Comparison of ENCODE assay signal across 8 mouse cellular contexts in genomic region chr11:95384004-95384318, GRCm38 (mm10). TPM values are rescaled to one million over a fixed set of nuclear protein-coding genes. Genes with fewer than 3 reads are reported as not detected.
A peak's percentile ranks its signal among the peaks of the same experiment; 100 is the strongest.
DNase-seq lines count a peak whose midpoint lies in the region; ATAC-seq and TF ChIP-seq lines count a peak whose summit lies in the region.

No protein-coding gene starts in this region.

- peak overlapping the region; percentile 60; the same call in 1 of the 2 replicates for H3K9ac ChIP-seq in heart, embryonic 11.5 days (ENCODE audit: low read depth, low read length)
- H3K9ac ChIP-seq in forebrain, postnatal 0 days: no peak overlapping the region
- H3K9ac ChIP-seq in liver, embryonic 16.5 days (ENCODE audit: low read depth, low read length): peak overlapping the region; percentile 66

- DNase-seq in heart, postnatal 10 days: no peak
- DNase-seq in forebrain, postnatal 0 days: no peak
- DNase-seq in cerebellum, adult 2 months: no peak
- no peak for DNase-seq in right cerebral cortex, postnatal 14 days
- no peak for DNase-seq in embryo, embryonic 10 days (ENCODE audit: low spot score)

- no peak for TF ChIP-seq CTCF in E14TG2a.4 (conservative IDR thresholded peaks at IDR 0.05; ENCODE audit: low read length)
- TF ChIP-seq CTCF in forebrain, postnatal 0 days (IDR thresholded peaks at IDR 0.05; ENCODE audit: low read depth): no peak
- TF ChIP-seq CTCF in cerebellum, adult 2 months (IDR thresholded peaks at IDR 0.05; ENCODE audit: borderline replicate concordance, insufficient read depth, low read depth, low read length): no peak

- intact Hi-C loops in heart, postnatal 10 days (cut with DNase I): loop anchor here (1.0 to 5.0 kb wide), 4 partner anchors 47 to 136 kb away; partner anchors contain the start of genes Fam117a and Kat7

- peak overlapping the region; percentile 87 for H3K4me3 ChIP-seq in heart, embryonic 11.5 days (ENCODE audit: low read depth, low read length)
- peak overlapping the region; percentile 42; the same call in 1 of the 2 replicates for H3K4me3 ChIP-seq in E14TG2a.4 (replicated peaks; ENCODE audit: low read length)
- H3K4me3 ChIP-seq in forebrain, postnatal 0 days (ENCODE audit: low read depth, low read length): peak overlapping the region; percentile 71
- H3K4me3 ChIP-seq in liver, embryonic 16.5 days (ENCODE audit: low read depth, low read length): peak overlapping the region; percentile 83
- no peak overlapping the region for H3K4me3 ChIP-seq in cerebellum, adult 2 months (replicated peaks; ENCODE audit: insufficient read depth, low read depth, low read length)

- peak overlapping the region; percentile 54; the same call in 1 of the 2 replicates for H3K27ac ChIP-seq in heart, embryonic 11.5 days (ENCODE audit: low read depth, low read length)
- H3K27ac ChIP-seq in forebrain, postnatal 0 days (ENCODE audit: low read depth, low read length): 0 out of 2 replicates have a peak overlapping the region, but pooled peaks have one; percentile 24
- H3K27ac ChIP-seq in liver, embryonic 16.5 days (ENCODE audit: low read length): peak overlapping the region; percentile 96
- no peak overlapping the region for H3K27ac ChIP-seq in cerebellum, adult 2 months (ENCODE audit: insufficient read depth, low read length)

- 37% methylated on average over 9 of the region's 9 CpGs for WGBS in heart, embryonic 11.5 days (ENCODE audit: insufficient replicate concordance)
- 36% methylated on average over 9 of the region's 9 CpGs for WGBS in forebrain, postnatal 0 days
- 35% methylated on average over 9 of the region's 9 CpGs for WGBS in liver, embryonic 16.5 days (ENCODE audit: insufficient replicate concordance)
- 43% methylated on average over 9 of the region's 9 CpGs for WGBS in cerebellum, adult 2 months

- TF ChIP-seq POLR2A in cerebellum, adult 2 months (IDR thresholded peaks at IDR 0.05; ENCODE audit: borderline replicate concordance, insufficient read depth, low read length): no peak

- no peak for ATAC-seq in heart, embryonic 11.5 days (replicated peaks; ENCODE audit: insufficient number of reproducible peaks, low FRiP score, low TSS enrichment)
- no peak for ATAC-seq in forebrain, postnatal 0 days
- no peak for ATAC-seq in liver, embryonic 16.5 days (ENCODE audit: low read depth)

- H3K36me3 ChIP-seq in heart, embryonic 11.5 days (ENCODE audit: control insufficient read depth, insufficient read depth, low read length): peaks cover 16% of the 10 kb centered on the region
- H3K36me3 ChIP-seq in E14TG2a.4 (ENCODE audit: insufficient read depth, low read length): peaks cover 65% of the 10 kb centered on the region
- H3K36me3 ChIP-seq in forebrain, postnatal 0 days (ENCODE audit: insufficient read depth): peaks cover 20% of the 10 kb centered on the region
- H3K36me3 ChIP-seq in liver, embryonic 16.5 days (ENCODE audit: control insufficient read depth, insufficient read depth): peaks cover 45% of the 10 kb centered on the region

- H3K27me3 ChIP-seq in heart, embryonic 11.5 days (ENCODE audit: control insufficient read depth, insufficient read depth, low read length): no peaks in the 10 kb centered on the region
- no peaks in the 10 kb centered on the region for H3K27me3 ChIP-seq in E14TG2a.4 (ENCODE audit: insufficient read depth, low read length)
- no peaks in the 10 kb centered on the region for H3K27me3 ChIP-seq in forebrain, postnatal 0 days (ENCODE audit: insufficient read depth, low read length)
- H3K27me3 ChIP-seq in liver, embryonic 16.5 days (ENCODE audit: control insufficient read depth, insufficient read depth, low read depth, low read length): no peaks in the 10 kb centered on the region
- no peaks in the 10 kb centered on the region for H3K27me3 ChIP-seq in cerebellum, adult 2 months (ENCODE audit: control insufficient read depth, insufficient read depth, low read length)

- H3K4me1 ChIP-seq in heart, embryonic 11.5 days (ENCODE audit: control insufficient read depth, insufficient read depth, low read length): peaks cover 7% of the 10 kb centered on the region
- H3K4me1 ChIP-seq in E14TG2a.4 (replicated peaks; ENCODE audit: low read depth, low read length): peaks cover 55% of the 10 kb centered on the region
- H3K4me1 ChIP-seq in forebrain, postnatal 0 days (ENCODE audit: insufficient read depth): peaks cover 10% of the 10 kb centered on the region; the same call in 1 of the 2 replicates
- peaks cover 17% of the 10 kb centered on the region for H3K4me1 ChIP-seq in liver, embryonic 16.5 days (ENCODE audit: control insufficient read depth, low read depth, low read length)
- H3K4me1 ChIP-seq in cerebellum, adult 2 months (ENCODE audit: control insufficient read depth, insufficient read depth, low read length): peaks cover 13% of the 10 kb centered on the region

- no peaks in the 10 kb centered on the region for H3K9me3 ChIP-seq in heart, embryonic 11.5 days (replicated peaks; ENCODE audit: control insufficient read depth, low read length)
- H3K9me3 ChIP-seq in E14TG2a.4 (ENCODE audit: low read length): no peaks in the 10 kb centered on the region
- no peaks in the 10 kb centered on the region for H3K9me3 ChIP-seq in forebrain, postnatal 0 days (ENCODE audit: low read length)
- no peaks in the 10 kb centered on the region for H3K9me3 ChIP-seq in liver, embryonic 16.5 days (replicated peaks; ENCODE audit: control insufficient read depth, low read length)

- H3K4me2 ChIP-seq in heart, embryonic 11.5 days: peak overlapping the region; percentile 60
- peak overlapping the region; percentile 55 for H3K4me2 ChIP-seq in forebrain, postnatal 0 days (ENCODE audit: low read depth)
- H3K4me2 ChIP-seq in liver, embryonic 16.5 days (ENCODE audit: low read depth, low read length): peak overlapping the region; percentile 83

RNA-seq across cellular contexts. Expression of gene Slc35b1, which starts 0.5 kb away (rescaled TPM):
- polyA plus RNA-seq in heart, embryonic 11.5 days (2014; fragmentation: Nextera tagmentation; extraction: Ambion mirVana): 92.4 and 95.9 TPM in 2 replicates
- total RNA-seq in heart, postnatal 10 days (2021): 10 to 100 TPM; 51.0 to 52.8 TPM
- total RNA-seq in forebrain, postnatal 0 days (2014; rRNA removed): 103 and 109 TPM in 2 replicates
- 160 and 179 TPM in 2 replicates for polyA plus RNA-seq in forebrain, postnatal 0 days (2015; fragmentation: Nextera tagmentation; extraction: Ambion mirVana)
- polyA plus RNA-seq in liver, embryonic 16.5 days (2015; fragmentation: Nextera tagmentation; extraction: Ambion mirVana): 37.7 and 40.5 TPM in 2 replicates
- polyA plus RNA-seq in cerebellum, adult 2 months (2012; rRNA removed): 88.5 and 90.3 TPM in 2 replicates

RNA-seq across cellular contexts. Expression of gene Spop, which starts 29.9 kb away (rescaled TPM):
- 81.2 and 82.3 TPM in 2 replicates for polyA plus RNA-seq in heart, embryonic 11.5 days (2014; fragmentation: Nextera tagmentation; extraction: Ambion mirVana)
- 100 to 1,000 TPM; 132 to 136 TPM for total RNA-seq in heart, postnatal 10 days (2021)
- 59.2 and 70.1 TPM in 2 replicates for total RNA-seq in forebrain, postnatal 0 days (2014; rRNA removed)
- polyA plus RNA-seq in forebrain, postnatal 0 days (2015; fragmentation: Nextera tagmentation; extraction: Ambion mirVana): 88.7 and 213 TPM in 2 replicates
- 72.5 and 76.0 TPM in 2 replicates for polyA plus RNA-seq in liver, embryonic 16.5 days (2015; fragmentation: Nextera tagmentation; extraction: Ambion mirVana)
- polyA plus RNA-seq in cerebellum, adult 2 months (2012; rRNA removed): 147 and 149 TPM in 2 replicates

RNA-seq across cellular contexts. Expression of gene Fam117a, which starts 47.1 kb away (rescaled TPM):
- polyA plus RNA-seq in heart, embryonic 11.5 days (2014; fragmentation: Nextera tagmentation; extraction: Ambion mirVana): 14.3 and 19.4 TPM in 2 replicates
- 10 to 100 TPM in 1 of 2 experiments, 1 to 10 TPM in 1; 9.1 to 14.0 TPM for total RNA-seq in heart, postnatal 10 days (2021)
- total RNA-seq in forebrain, postnatal 0 days (2014; rRNA removed): 5.5 TPM in 2 replicates
- polyA plus RNA-seq in forebrain, postnatal 0 days (2015; fragmentation: Nextera tagmentation; extraction: Ambion mirVana): 1.0 and 1.8 TPM in 2 replicates
- 73.5 and 81.3 TPM in 2 replicates for polyA plus RNA-seq in liver, embryonic 16.5 days (2015; fragmentation: Nextera tagmentation; extraction: Ambion mirVana)
- 14.3 and 17.4 TPM in 2 replicates for polyA plus RNA-seq in cerebellum, adult 2 months (2012; rRNA removed)
